Mouse (Mus musculus) stomach, postnatal 0 days (tissue): ENCODE results near the gene Glp2r.

Experiments used
- CTCF ChIP-seq: IDR thresholded peaks from 2 replicates; pipeline ENCODE4 v1.5.1; 2016; ENCODE audit warnings: antibody characterized with exemption, low read depth, mild to moderate bottlenecking, moderate library complexity
- EP300 ChIP-seq: optimal IDR thresholded peaks from 2 replicates; pipeline ENCODE3; 2016; ENCODE audit warnings: antibody characterized with exemption

DNA sequence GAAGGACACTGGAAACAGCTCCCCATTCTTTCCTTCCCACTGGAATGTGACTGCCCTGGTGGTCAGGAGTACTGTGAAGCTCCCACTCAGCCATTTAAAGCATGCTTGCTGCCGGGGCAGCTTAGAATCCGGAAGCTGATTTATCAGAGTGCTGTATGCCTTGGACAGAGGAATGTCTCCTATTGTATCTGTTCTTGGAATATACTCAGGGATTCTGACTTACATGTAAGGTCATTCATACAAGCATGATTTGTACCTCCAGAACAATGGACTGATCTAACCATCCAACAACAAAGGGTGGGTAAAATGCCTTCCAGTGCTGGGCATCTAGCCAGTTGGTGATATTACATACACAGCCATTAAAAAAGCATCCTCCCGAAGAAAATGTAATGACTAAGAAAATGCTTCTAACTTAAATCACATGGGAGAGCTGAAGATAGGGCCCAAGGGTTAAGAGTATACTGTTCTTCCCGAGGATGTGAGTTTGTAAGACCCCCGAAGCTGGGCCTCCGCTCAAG, 126.3 kb downstream of the Glp2r start:
- TF ChIP-seq EP300: no peak
- TF ChIP-seq CTCF: no peak
